Mouse (Mus musculus): Measurements from ENCODE around the gene Fbxo34. TPM values are rescaled to one million over a fixed set of nuclear protein-coding genes. Genes with fewer than 3 reads are reported as not detected.

Gene Fbxo34
- polyA plus RNA-seq, 1 experiment from 2014 or later: 22.0 TPM

DNA sequence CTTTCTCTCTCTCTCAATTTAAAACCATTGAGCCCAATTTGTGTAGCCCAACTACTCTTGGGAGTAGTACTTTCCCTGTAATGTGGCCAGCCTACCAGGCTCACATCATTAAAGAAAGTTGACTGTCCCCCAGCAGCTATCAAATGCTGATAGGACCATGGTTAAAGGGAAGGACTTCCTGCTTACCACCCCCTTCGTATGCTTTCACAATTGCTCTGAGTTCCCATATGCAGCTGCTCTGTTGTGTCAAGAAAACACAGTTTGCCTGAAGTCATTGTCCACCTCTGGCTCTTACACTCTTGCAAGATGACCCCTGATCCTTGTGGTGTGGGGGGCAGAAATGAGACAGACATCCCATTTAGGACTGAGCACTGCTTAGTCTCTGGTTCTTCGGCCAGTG lies 5.3 kb upstream of the Fbxo34 start:
- Histone ChIP-seq H3K36me3 (ENCODE audit: control insufficient read depth, insufficient read depth) (no peaks in the 10 kb centered on the region), H3K27ac (ENCODE audit: low read depth, low read length) (no peak overlapping the region)
- TF ChIP-seq CTCF (IDR thresholded peaks at IDR 0.05; ENCODE audit: low read depth): no peak

DNA sequence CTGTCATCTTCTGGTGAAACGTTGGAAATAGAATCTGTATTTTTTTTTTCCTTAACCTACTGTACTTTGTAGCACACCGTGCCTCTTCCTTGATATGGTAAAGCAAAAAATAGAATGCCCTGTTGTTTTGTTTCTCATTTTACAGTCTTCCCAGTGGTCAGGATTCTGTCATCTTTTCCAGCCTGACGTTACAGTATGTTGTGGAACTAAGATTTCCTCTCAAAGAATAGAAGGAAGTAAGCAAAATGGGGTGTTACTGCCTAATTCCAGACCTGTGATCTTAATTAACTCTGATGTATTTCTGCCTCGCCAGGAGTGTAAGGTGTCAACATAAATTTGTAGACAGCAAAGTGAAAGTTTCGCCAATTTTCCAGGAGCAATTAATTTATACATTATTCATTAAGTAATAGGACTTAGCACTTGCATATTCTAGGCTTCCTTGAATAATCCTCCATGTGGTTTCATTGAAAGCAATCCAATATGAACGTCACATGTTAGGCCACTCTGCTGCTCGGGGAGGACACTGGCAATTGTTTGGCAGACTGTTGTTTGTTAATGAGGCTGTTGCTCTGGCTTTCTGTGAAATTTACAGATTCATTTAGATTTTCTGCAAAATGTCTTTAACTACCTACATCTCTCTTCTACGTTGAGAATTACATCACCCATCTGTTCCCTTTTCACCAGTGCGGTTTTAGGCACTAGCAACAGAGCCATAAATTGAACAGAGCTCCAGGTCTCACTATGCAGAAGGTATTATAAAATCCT lies 4.7 kb upstream of the Fbxo34 start:
- Histone ChIP-seq H3K4me3 (ENCODE audit: low read depth, low read length) (no peak overlapping the region), H3K36me3 (ENCODE audit: control insufficient read depth, insufficient read depth) (no peaks in the 10 kb centered on the region), H3K9ac (ENCODE audit: low read depth, low read length) (no peak overlapping the region), H3K27ac (ENCODE audit: low read depth, low read length) (no peak overlapping the region), H3K9me3 (ENCODE audit: control insufficient read depth) (no peaks in the 10 kb centered on the region), H3K27me3 (replicated peaks; ENCODE audit: control insufficient read depth, insufficient read depth, low read length) (no peaks in the 10 kb centered on the region), H3K4me1 (replicated peaks; ENCODE audit: control insufficient read depth, insufficient read depth, low read length) (no peaks in the 10 kb centered on the region), H3K4me2 (replicated peaks; ENCODE audit: low read depth) (no peak overlapping the region)
- ATAC-seq: no peak
- TF ChIP-seq CTCF (IDR thresholded peaks at IDR 0.05; ENCODE audit: low read depth): no peak
- 65% methylated on average over 9 of the region's 9 CpGs for WGBS

More for the DNA sequence above, 5.3 kb upstream of the Fbxo34 start:
- H3K27me3 ChIP-seq (replicated peaks; ENCODE audit: control insufficient read depth, insufficient read depth, low read length): no peaks in the 10 kb centered on the region
- H3K4me2 ChIP-seq (replicated peaks; ENCODE audit: low read depth): no peak overlapping the region
- no peaks in the 10 kb centered on the region for H3K4me1 ChIP-seq (replicated peaks; ENCODE audit: control insufficient read depth, insufficient read depth, low read length)
- H3K4me3 ChIP-seq (ENCODE audit: low read depth, low read length): no peak overlapping the region
- no peak for ATAC-seq
- WGBS: 66% methylated on average over 2 of the region's 2 CpGs
- H3K9ac ChIP-seq (ENCODE audit: low read depth, low read length): no peak overlapping the region
- H3K9me3 ChIP-seq (ENCODE audit: control insufficient read depth): no peaks in the 10 kb centered on the region

DNA sequence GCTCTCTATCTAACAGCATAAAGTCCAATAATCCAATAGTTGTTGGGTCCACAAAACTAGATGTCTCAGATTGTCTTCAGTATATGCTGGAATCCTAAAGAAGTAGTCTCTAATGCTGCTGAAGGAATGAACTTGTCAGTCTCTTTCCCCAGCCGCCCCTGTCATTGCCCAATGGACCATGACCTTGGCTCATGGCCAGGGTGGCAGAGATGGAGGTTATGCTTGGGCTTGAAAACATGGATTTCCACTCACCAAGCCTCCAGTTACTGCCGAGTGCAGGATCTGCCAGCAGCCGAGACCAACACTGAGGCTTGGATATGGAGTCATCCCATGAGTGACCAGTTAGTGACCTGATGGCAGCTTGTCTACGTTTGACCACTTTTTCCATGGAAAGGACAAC lies 9.3 kb downstream of the Fbxo34 start:
- no peak for TF ChIP-seq CTCF (IDR thresholded peaks at IDR 0.05; ENCODE audit: low read depth)
- WGBS: 91% methylated on average over 4 of the region's 4 CpGs

DNA sequence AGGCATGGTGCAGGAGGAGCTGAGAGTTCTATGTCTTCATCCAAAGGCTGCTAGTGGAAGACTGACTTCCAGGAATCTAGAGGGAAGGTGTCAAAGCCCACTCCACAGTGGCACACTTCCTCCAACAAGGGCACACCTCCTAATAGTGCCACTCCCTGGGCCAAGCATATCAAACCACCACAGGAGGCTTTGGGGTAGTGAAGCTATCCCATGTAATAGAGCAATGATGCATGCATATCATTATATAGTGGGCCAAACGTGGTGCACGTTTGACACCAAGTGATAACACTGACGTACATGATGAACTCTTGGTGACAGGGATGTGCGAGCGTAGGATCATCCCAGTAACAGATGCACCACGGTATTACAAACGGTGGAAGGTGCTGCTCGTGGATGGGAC lies 11.8 kb downstream of the Fbxo34 start:
- Histone ChIP-seq H3K4me3 (ENCODE audit: low read depth, low read length) (no peak overlapping the region), H3K4me2 (replicated peaks; ENCODE audit: low read depth) (no peak overlapping the region), H3K9me3 (ENCODE audit: control insufficient read depth) (no peaks in the 10 kb centered on the region), H3K27ac (ENCODE audit: low read depth, low read length) (no peak overlapping the region), H3K9ac (ENCODE audit: low read depth, low read length) (no peak overlapping the region), H3K4me1 (replicated peaks; ENCODE audit: control insufficient read depth, insufficient read depth, low read length) (no peaks in the 10 kb centered on the region; the same call in 1 of the 2 replicates), H3K27me3 (replicated peaks; ENCODE audit: control insufficient read depth, insufficient read depth, low read length) (no peaks in the 10 kb centered on the region), H3K36me3 (ENCODE audit: control insufficient read depth, insufficient read depth) (no peaks in the 10 kb centered on the region)
- 80% methylated on average over 8 of the region's 8 CpGs for WGBS
- TF ChIP-seq CTCF (IDR thresholded peaks at IDR 0.05; ENCODE audit: low read depth): no peak
- ATAC-seq: no peak

More for the DNA sequence above, 9.3 kb downstream of the Fbxo34 start:
- Histone ChIP-seq H3K9ac (ENCODE audit: low read depth, low read length) (no peak overlapping the region), H3K4me1 (replicated peaks; ENCODE audit: control insufficient read depth, insufficient read depth, low read length) (no peaks in the 10 kb centered on the region; the same call in 1 of the 2 replicates), H3K9me3 (ENCODE audit: control insufficient read depth) (no peaks in the 10 kb centered on the region), H3K36me3 (ENCODE audit: control insufficient read depth, insufficient read depth) (no peaks in the 10 kb centered on the region), H3K4me3 (ENCODE audit: low read depth, low read length) (no peak overlapping the region), H3K27ac (ENCODE audit: low read depth, low read length) (no peak overlapping the region), H3K4me2 (replicated peaks; ENCODE audit: low read depth) (no peak overlapping the region), H3K27me3 (replicated peaks; ENCODE audit: control insufficient read depth, insufficient read depth, low read length) (no peaks in the 10 kb centered on the region)
- ATAC-seq: no peak

DNA sequence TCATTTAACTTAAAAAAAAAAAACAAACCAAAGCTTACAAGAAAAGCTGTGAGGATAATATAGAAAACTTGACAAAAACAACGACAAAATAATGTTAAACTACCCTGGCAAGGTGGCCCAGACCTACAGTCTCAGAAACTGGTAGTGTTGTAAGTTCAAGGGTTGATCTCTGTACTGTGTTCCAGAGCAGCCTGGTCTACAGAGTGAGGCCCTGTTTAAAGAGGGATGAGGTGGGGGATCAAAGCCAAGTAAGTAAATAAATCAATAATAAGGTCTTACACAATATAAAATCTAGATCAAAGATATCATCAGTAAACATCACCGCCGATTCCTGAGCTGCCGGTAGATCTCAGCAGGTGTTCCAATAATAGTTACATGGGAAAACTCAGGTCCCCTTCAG lies 12.2 kb downstream of the Fbxo34 start:
- no peak overlapping the region for H3K9ac ChIP-seq (ENCODE audit: low read depth, low read length)
- H3K27ac ChIP-seq (ENCODE audit: low read depth, low read length): no peak overlapping the region
- H3K4me2 ChIP-seq (replicated peaks; ENCODE audit: low read depth): no peak overlapping the region
- WGBS: 44% methylated on average over 4 of the region's 4 CpGs
- H3K4me3 ChIP-seq (ENCODE audit: low read depth, low read length): no peak overlapping the region
- no peaks in the 10 kb centered on the region for H3K27me3 ChIP-seq (replicated peaks; ENCODE audit: control insufficient read depth, insufficient read depth, low read length)
- no peaks in the 10 kb centered on the region for H3K36me3 ChIP-seq (ENCODE audit: control insufficient read depth, insufficient read depth)
- no peak for TF ChIP-seq CTCF (IDR thresholded peaks at IDR 0.05; ENCODE audit: low read depth)
- no peaks in the 10 kb centered on the region for H3K9me3 ChIP-seq (ENCODE audit: control insufficient read depth)
- ATAC-seq: no peak
- no peaks in the 10 kb centered on the region; the same call in 1 of the 2 replicates for H3K4me1 ChIP-seq (replicated peaks; ENCODE audit: control insufficient read depth, insufficient read depth, low read length)

DNA sequence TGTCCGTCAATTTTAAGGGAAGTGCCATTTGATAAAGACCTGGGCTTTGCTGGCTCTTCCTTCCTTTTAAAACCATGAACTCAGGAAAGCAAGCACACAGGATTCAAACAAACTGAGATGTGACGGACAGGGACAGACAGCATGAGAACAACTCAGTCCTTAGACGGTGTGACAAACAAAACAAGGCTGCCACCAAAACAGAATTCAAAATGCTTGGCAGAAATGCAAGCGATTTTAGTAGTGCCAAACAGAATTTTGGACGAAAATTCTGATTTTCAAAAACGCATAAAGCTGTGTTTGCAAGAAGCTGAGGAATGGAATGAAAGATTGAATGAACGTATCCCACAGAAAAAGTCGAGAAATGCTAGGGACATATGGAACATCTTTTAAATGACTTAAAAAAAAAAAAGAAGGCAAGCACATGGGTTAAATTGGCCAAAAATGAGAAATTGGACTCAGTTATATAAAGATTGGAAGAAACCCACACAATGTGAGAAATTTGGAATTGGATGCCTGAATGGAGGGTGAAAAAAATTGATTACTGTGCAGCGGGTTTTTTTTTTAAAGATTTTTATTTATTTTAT lies 12.7 kb downstream of the Fbxo34 start:
- H3K27me3 ChIP-seq (replicated peaks; ENCODE audit: control insufficient read depth, insufficient read depth, low read length): no peaks in the 10 kb centered on the region
- H3K4me2 ChIP-seq (replicated peaks; ENCODE audit: low read depth): no peak overlapping the region
- no peak overlapping the region for H3K4me3 ChIP-seq (ENCODE audit: low read depth, low read length)
- ATAC-seq: no peak
- no peak overlapping the region for H3K27ac ChIP-seq (ENCODE audit: low read depth, low read length)
- H3K36me3 ChIP-seq (ENCODE audit: control insufficient read depth, insufficient read depth): no peaks in the 10 kb centered on the region
- no peak for TF ChIP-seq CTCF (IDR thresholded peaks at IDR 0.05; ENCODE audit: low read depth)
- H3K4me1 ChIP-seq (replicated peaks; ENCODE audit: control insufficient read depth, insufficient read depth, low read length): no peaks in the 10 kb centered on the region; the same call in 1 of the 2 replicates
- H3K9me3 ChIP-seq (ENCODE audit: control insufficient read depth): no peaks in the 10 kb centered on the region
- H3K9ac ChIP-seq (ENCODE audit: low read depth, low read length): no peak overlapping the region
- WGBS: 74% methylated on average over 9 of the region's 9 CpGs

Measured in intestine, postnatal 0 days (tissue).